Mouse (Mus musculus): ENCODE data around the gene A830005F24Rik. TPM values are rescaled to one million over a fixed set of nuclear protein-coding genes. Genes with fewer than 3 reads are reported as not detected.
A peak's percentile ranks its signal among the peaks of the same experiment; 100 is the strongest.

The A830005F24Rik gene
- polyA plus RNA-seq, 1 experiment from 2014 or later: 2.1 TPM

GRCm38 (mm10) chr13:48547623-48548022 is 34.3 kb downstream of the A830005F24Rik start:
- H3K4me3 ChIP-seq: no peak overlapping the region

GRCm38 (mm10) chr13:48548296-48548695 is 34.9 kb downstream of the A830005F24Rik start:
- Histone ChIP-seq H3K36me3 (no peaks in the 10 kb centered on the region), H3K27me3 (ENCODE audit: low read depth, poor library complexity, severe bottlenecking) (peaks cover 6% of the 10 kb centered on the region), H3K4me1 (peaks cover 23% of the 10 kb centered on the region), H3K27ac (replicated peaks) (no peak overlapping the region), H3K4me3 (no peak overlapping the region), H3K9me3 (replicated peaks) (no peaks in the 10 kb centered on the region)
- DNase-seq (ENCODE audit: low spot score): no peak
- 92% methylated on average over 5 of the region's 5 CpGs for WGBS

More at GRCm38 (mm10) chr13:48547623-48548022, 34.3 kb downstream of the A830005F24Rik start:
- Histone ChIP-seq H3K4me1 (peaks cover 26% of the 10 kb centered on the region), H3K27me3 (ENCODE audit: low read depth, poor library complexity, severe bottlenecking) (peaks cover 6% of the 10 kb centered on the region), H3K36me3 (no peaks in the 10 kb centered on the region), H3K27ac (replicated peaks) (no peak overlapping the region), H3K9me3 (replicated peaks) (no peaks in the 10 kb centered on the region)
- no peak for DNase-seq (ENCODE audit: low spot score)
- WGBS: 90% methylated on average over 6 of the region's 6 CpGs

- Histone ChIP-seq H3K4me1 (no peaks in the 10 kb centered on the region), H3K27ac (replicated peaks) (no peak overlapping the region), H3K27me3 (ENCODE audit: low read depth, poor library complexity, severe bottlenecking) (peaks cover 6% of the 10 kb centered on the region), H3K36me3 (no peaks in the 10 kb centered on the region), H3K9me3 (replicated peaks) (no peaks in the 10 kb centered on the region), H3K4me3 (no peak overlapping the region)
- DNase-seq (ENCODE audit: low spot score): no peak
- 86% methylated on average over 21 of the region's 21 CpGs for WGBS
Observed at GRCm38 (mm10) chr13:48552181-48553090, 39.1 kb downstream of the A830005F24Rik start.

GRCm38 (mm10) chr13:48553511-48553910 is 40.1 kb downstream of the A830005F24Rik start:
- Histone ChIP-seq H3K4me3 (no peak overlapping the region), H3K4me1 (no peaks in the 10 kb centered on the region), H3K9me3 (replicated peaks) (no peaks in the 10 kb centered on the region), H3K27me3 (ENCODE audit: low read depth, poor library complexity, severe bottlenecking) (no peaks in the 10 kb centered on the region), H3K27ac (replicated peaks) (no peak overlapping the region), H3K36me3 (no peaks in the 10 kb centered on the region)
- WGBS: 87% methylated on average over 5 of the region's 5 CpGs
- DNase-seq (ENCODE audit: low spot score): no peak

- H3K36me3 ChIP-seq: no peaks in the 10 kb centered on the region
- H3K4me1 ChIP-seq: no peaks in the 10 kb centered on the region
- no peaks in the 10 kb centered on the region for H3K9me3 ChIP-seq (replicated peaks)
- H3K27ac ChIP-seq (replicated peaks): no peak overlapping the region
- no peak for DNase-seq (ENCODE audit: low spot score)
- H3K4me3 ChIP-seq: no peak overlapping the region
- WGBS: 78% methylated on average over 1 of the region's 1 CpGs
- no peaks in the 10 kb centered on the region for H3K27me3 ChIP-seq (ENCODE audit: low read depth, poor library complexity, severe bottlenecking)
Observed at GRCm38 (mm10) chr13:48554552-48554951, 41.2 kb downstream of the A830005F24Rik start.

- Histone ChIP-seq H3K4me3 (no peak overlapping the region), H3K36me3 (no peaks in the 10 kb centered on the region), H3K27ac (replicated peaks) (no peak overlapping the region), H3K4me1 (no peaks in the 10 kb centered on the region), H3K9me3 (replicated peaks) (no peaks in the 10 kb centered on the region), H3K27me3 (ENCODE audit: low read depth, poor library complexity, severe bottlenecking) (no peaks in the 10 kb centered on the region)
- 90% methylated on average over 1 of the region's 1 CpGs for WGBS
- DNase-seq (ENCODE audit: low spot score): no peak
Observed at GRCm38 (mm10) chr13:48555976-48556375, 42.6 kb downstream of the A830005F24Rik start.

- Histone ChIP-seq H3K27ac (replicated peaks) (no peak overlapping the region), H3K27me3 (ENCODE audit: low read depth, poor library complexity, severe bottlenecking) (no peaks in the 10 kb centered on the region), H3K9me3 (replicated peaks) (no peaks in the 10 kb centered on the region), H3K4me1 (peaks cover 11% of the 10 kb centered on the region), H3K36me3 (no peaks in the 10 kb centered on the region), H3K4me3 (no peak overlapping the region)
- WGBS: 90% methylated on average over 2 of the region's 2 CpGs
- DNase-seq (ENCODE audit: low spot score): no peak
Observed at GRCm38 (mm10) chr13:48561481-48561880, 48.1 kb downstream of the A830005F24Rik start.

- H3K4me1 ChIP-seq: peaks cover 11% of the 10 kb centered on the region
- H3K27me3 ChIP-seq (ENCODE audit: low read depth, poor library complexity, severe bottlenecking): no peaks in the 10 kb centered on the region
- WGBS: 91% methylated on average over 5 of the region's 5 CpGs
- no peak for DNase-seq (ENCODE audit: low spot score)
- H3K27ac ChIP-seq (replicated peaks): no peak overlapping the region
- no peak overlapping the region for H3K4me3 ChIP-seq
- no peaks in the 10 kb centered on the region for H3K9me3 ChIP-seq (replicated peaks)
- H3K36me3 ChIP-seq: no peaks in the 10 kb centered on the region
Observed at GRCm38 (mm10) chr13:48562336-48562735, 49.0 kb downstream of the A830005F24Rik start.

MicroRNAs encoded within 50 kb of the gene (microRNA counts, 519-probe panel; counts per million panel counts)
- not detected for microRNA mmu-let-7a
- microRNA mmu-let-7d: 6,258 counts per million, percentile 57 among the panel's probes with 10 or more counts
- microRNA mmu-let-7f: 2,773 counts per million, percentile 10 among the panel's probes with 10 or more counts

Small RNA genes within 50 kb of the gene (microRNA-seq; reads per million reads assigned to microRNA genes)
- gene Gm24111 (not detected), gene Mirlet7a-1 (10.2 reads per million, percentile 21 among the genes with 10 or more reads in this experiment), gene Mirlet7d (312 reads per million, percentile 64 among the genes with 10 or more reads in this experiment), gene Mirlet7f-1 (not detected)

Other genes starting within 250 kb of the A830005F24Rik start
- 4.7 TPM in 2 replicates for gene Zfp169, start 119 bp upstream of the A830005F24Rik start, polyA plus RNA-seq (2016; fragmentation: Nextera tagmentation; extraction: Ambion mirVana)
- 11.0 and 13.8 TPM in 2 replicates for gene Ptpdc1, start 112.1 kb downstream of the A830005F24Rik start, polyA plus RNA-seq (2016; fragmentation: Nextera tagmentation; extraction: Ambion mirVana)
- gene Barx1, start 149.4 kb downstream of the A830005F24Rik start, polyA plus RNA-seq (2016; fragmentation: Nextera tagmentation; extraction: Ambion mirVana): 0.21 and 0.84 TPM in 2 replicates

All from midbrain, embryonic 10.5 days (tissue).